Mouse (Mus musculus): ENCODE measurements at regions not wholly inside any gene's neighbourhood (a gene's known extent, or its start where the extent isn't known, plus 50 kb on each side); places are given as distances from the start of the nearest gene placed in this dataset.
A peak's percentile ranks its signal among the peaks of the same experiment; 100 is the strongest.

DNA sequence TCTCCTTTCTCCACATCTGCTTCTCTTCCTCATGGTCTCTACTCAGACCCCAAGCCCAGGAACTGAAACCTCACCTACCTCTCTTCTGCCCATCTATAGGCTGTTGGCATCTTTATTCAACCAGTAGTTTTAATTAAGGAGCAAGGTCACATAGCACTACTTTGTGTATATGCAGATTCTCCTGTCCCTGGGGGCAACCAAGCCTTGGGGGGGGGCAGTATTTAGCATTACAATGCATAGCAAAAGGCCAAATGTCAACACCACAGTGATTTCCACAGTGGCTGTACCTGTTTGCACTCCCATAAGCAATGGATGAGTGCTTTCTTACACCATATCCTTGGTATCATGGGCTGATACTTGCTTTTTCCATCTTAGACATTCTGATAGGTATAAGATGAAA, 1826.4 kb downstream of the 9330182O14Rik start:
- Histone ChIP-seq H3K4me1 (ENCODE audit: insufficient read depth) (no peaks in the 10 kb centered on the region), H3K27me3 (ENCODE audit: insufficient read depth, low read length) (no peaks in the 10 kb centered on the region), H3K9ac (no peak overlapping the region), H3K4me3 (ENCODE audit: low read depth, low read length) (no peak overlapping the region), H3K36me3 (ENCODE audit: insufficient read depth) (no peaks in the 10 kb centered on the region), H3K27ac (ENCODE audit: low read depth) (no peak overlapping the region), H3K9me3 (ENCODE audit: low read depth, low read length) (no peaks in the 10 kb centered on the region), H3K4me2 (no peak overlapping the region)
- TF ChIP-seq CTCF (IDR thresholded peaks at IDR 0.05; ENCODE audit: low read depth) = no peak
- no peak for ATAC-seq (ENCODE audit: insufficient read depth)
- DNase-seq = no peak

DNA sequence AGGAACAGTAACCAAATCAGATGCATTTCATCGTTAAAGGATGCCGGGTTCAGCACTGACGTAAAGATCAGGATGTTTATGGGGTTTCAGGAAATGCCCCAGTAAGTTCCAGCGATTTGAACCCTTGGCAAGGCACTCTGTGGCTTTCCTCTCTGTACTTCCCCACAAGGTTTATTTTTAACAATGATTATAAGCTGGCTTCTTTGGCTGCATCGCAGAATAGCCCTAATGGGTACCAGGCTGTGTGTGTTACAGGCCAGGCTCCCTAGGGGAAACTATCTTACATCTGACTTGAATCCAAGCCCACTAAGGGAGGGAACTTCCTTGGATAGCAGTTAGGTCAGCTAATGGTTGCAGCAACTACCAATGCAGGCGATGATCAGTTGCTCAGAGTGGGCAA, 1836.7 kb downstream of the 9330182O14Rik start:
- ATAC-seq (ENCODE audit: insufficient read depth) (no peak), DNase-seq (no peak)
- no peak overlapping the region for H3K4me2 ChIP-seq
- no peaks in the 10 kb centered on the region for H3K36me3 ChIP-seq (ENCODE audit: insufficient read depth)
- H3K9me3 ChIP-seq (ENCODE audit: low read depth, low read length) = no peaks in the 10 kb centered on the region
- no peak overlapping the region for H3K4me3 ChIP-seq (ENCODE audit: low read depth, low read length)
- no peaks in the 10 kb centered on the region for H3K27me3 ChIP-seq (ENCODE audit: insufficient read depth, low read length)
- H3K4me1 ChIP-seq (ENCODE audit: insufficient read depth) = no peaks in the 10 kb centered on the region
- WGBS = 72% methylated on average over 6 of the region's 6 CpGs
- TF ChIP-seq CTCF (IDR thresholded peaks at IDR 0.05; ENCODE audit: low read depth) = no peak
- H3K27ac ChIP-seq (ENCODE audit: low read depth) = no peak overlapping the region
- H3K9ac ChIP-seq = no peak overlapping the region

DNA sequence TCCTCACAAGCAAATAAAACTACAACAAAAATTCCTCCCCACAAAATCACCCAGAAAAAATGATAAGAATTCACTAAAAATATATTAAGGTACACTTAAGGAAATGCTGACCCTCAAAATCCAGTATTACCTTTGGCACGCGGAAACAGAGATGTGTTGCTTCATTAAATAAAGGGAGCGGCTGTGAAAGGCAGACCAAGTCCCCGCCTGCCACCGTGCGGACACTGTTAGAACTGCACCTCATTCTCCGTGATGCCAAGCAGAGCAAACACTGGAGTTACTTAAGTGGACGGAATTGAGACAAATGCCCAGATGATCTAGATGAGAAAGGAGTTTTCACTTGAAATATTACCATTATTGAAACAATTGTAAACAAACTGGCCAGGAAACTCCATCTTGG, 1839.1 kb downstream of the 9330182O14Rik start:
- Histone ChIP-seq H3K27me3 (ENCODE audit: insufficient read depth, low read length) (no peaks in the 10 kb centered on the region), H3K27ac (ENCODE audit: low read depth) (no peak overlapping the region), H3K36me3 (ENCODE audit: insufficient read depth) (no peaks in the 10 kb centered on the region), H3K9ac (no peak overlapping the region), H3K4me2 (no peak overlapping the region), H3K4me3 (ENCODE audit: low read depth, low read length) (no peak overlapping the region), H3K4me1 (ENCODE audit: insufficient read depth) (no peaks in the 10 kb centered on the region), H3K9me3 (ENCODE audit: low read depth, low read length) (no peaks in the 10 kb centered on the region)
- ATAC-seq (ENCODE audit: insufficient read depth) = peak; percentile 76
- peak; percentile 93 for DNase-seq
- peak; percentile 96 for TF ChIP-seq CTCF (IDR thresholded peaks at IDR 0.05; ENCODE audit: low read depth)
- under 1% methylated on average over 8 of the region's 8 CpGs for WGBS

DNA sequence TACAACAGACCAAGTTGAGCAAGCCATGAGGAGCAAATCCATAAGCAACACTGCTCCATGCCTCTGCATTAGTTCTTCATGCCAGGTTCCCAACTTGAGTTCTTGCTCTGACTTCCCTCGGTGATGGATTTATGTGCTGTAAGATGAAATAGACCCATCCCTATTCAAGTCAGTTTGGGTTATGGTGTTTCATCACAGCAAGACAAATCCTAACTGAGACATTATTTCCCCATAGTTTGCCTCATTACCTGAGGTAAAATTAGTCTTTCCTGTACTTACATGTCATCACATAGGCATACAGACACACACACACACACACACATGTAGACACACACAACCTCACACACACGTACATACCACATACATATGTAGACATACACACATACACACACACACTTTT, 1843.0 kb downstream of the 9330182O14Rik start:
- H3K27ac ChIP-seq (ENCODE audit: low read depth) = no peak overlapping the region
- H3K36me3 ChIP-seq (ENCODE audit: insufficient read depth) = no peaks in the 10 kb centered on the region
- H3K4me3 ChIP-seq (ENCODE audit: low read depth, low read length) = no peak overlapping the region
- ATAC-seq (ENCODE audit: insufficient read depth) = no peak
- H3K9me3 ChIP-seq (ENCODE audit: low read depth, low read length) = no peaks in the 10 kb centered on the region
- no peak overlapping the region for H3K9ac ChIP-seq
- H3K4me2 ChIP-seq = no peak overlapping the region
- 92% methylated on average over 2 of the region's 2 CpGs for WGBS
- H3K4me1 ChIP-seq (ENCODE audit: insufficient read depth) = no peaks in the 10 kb centered on the region
- DNase-seq = no peak
- no peak for TF ChIP-seq CTCF (IDR thresholded peaks at IDR 0.05; ENCODE audit: low read depth)
- no peaks in the 10 kb centered on the region for H3K27me3 ChIP-seq (ENCODE audit: insufficient read depth, low read length)

DNA sequence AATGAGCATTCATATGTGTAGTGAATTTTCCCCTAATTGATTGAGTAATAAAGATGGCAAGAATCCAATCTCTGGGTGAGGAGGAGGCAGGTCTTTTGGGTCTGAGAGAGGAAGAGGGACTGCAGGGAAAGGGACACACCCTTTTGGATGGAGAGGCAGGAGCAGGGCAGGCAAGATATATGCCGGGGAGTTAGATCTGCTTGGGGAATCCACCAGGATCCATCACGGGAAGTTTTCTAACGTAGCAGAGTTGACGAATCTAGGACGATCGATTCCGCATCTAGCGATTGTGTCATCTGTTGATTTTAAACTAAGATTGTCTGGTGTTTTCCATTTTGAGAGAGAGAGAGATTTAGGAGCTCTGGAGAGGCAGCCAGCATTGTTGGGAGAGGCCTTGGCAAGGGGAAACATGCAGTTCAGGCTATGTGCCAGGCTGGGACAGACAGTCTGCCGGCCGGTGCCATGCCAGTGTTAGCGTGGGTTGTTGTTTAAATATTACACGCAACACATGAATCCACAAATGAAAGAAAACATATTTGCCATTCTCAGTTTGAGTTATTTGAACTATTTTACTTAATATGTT, 1843.6 kb downstream of the 9330182O14Rik start:
- H3K36me3 ChIP-seq (ENCODE audit: insufficient read depth) = no peaks in the 10 kb centered on the region
- H3K9me3 ChIP-seq (ENCODE audit: low read depth, low read length) = no peaks in the 10 kb centered on the region
- H3K27me3 ChIP-seq (ENCODE audit: insufficient read depth, low read length) = no peaks in the 10 kb centered on the region
- ATAC-seq (ENCODE audit: insufficient read depth) (no peak), DNase-seq (no peak)
- no peak for TF ChIP-seq CTCF (IDR thresholded peaks at IDR 0.05; ENCODE audit: low read depth)
- WGBS = 87% methylated on average over 12 of the region's 12 CpGs
- no peak overlapping the region for H3K4me3 ChIP-seq (ENCODE audit: low read depth, low read length)
- no peak overlapping the region for H3K9ac ChIP-seq
- H3K27ac ChIP-seq (ENCODE audit: low read depth) = no peak overlapping the region
- no peaks in the 10 kb centered on the region for H3K4me1 ChIP-seq (ENCODE audit: insufficient read depth)
- H3K4me2 ChIP-seq = no peak overlapping the region

DNA sequence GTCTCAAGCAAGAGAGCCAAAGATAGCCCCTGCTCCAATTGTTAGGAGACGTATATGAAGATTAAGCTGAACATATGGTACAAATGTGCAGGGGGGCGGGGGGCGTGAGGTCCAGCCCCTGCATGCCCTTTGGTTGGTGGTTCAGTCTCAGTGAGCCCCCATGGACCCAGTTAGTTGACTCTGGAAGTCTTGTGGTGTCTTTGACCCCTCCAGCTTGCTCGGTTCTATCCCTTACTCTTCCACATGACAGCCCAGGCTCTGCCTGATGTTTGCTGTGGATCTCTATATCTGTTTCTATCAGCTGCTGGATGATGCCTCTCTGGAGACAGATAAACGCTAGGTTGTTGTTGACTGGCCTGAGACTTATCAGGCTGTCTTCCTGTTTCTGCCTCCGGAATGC, 1849.1 kb downstream of the 9330182O14Rik start:
- Histone ChIP-seq H3K36me3 (ENCODE audit: insufficient read depth) (no peaks in the 10 kb centered on the region), H3K4me1 (ENCODE audit: insufficient read depth) (no peaks in the 10 kb centered on the region), H3K4me3 (ENCODE audit: low read depth, low read length) (no peak overlapping the region), H3K9me3 (ENCODE audit: low read depth, low read length) (no peaks in the 10 kb centered on the region), H3K27ac (ENCODE audit: low read depth) (no peak overlapping the region), H3K4me2 (no peak overlapping the region), H3K27me3 (ENCODE audit: insufficient read depth, low read length) (no peaks in the 10 kb centered on the region), H3K9ac (no peak overlapping the region)
- ATAC-seq (ENCODE audit: insufficient read depth) = no peak
- WGBS = 65% methylated on average over 6 of the region's 6 CpGs
- DNase-seq = no peak
- no peak for TF ChIP-seq CTCF (IDR thresholded peaks at IDR 0.05; ENCODE audit: low read depth)

DNA sequence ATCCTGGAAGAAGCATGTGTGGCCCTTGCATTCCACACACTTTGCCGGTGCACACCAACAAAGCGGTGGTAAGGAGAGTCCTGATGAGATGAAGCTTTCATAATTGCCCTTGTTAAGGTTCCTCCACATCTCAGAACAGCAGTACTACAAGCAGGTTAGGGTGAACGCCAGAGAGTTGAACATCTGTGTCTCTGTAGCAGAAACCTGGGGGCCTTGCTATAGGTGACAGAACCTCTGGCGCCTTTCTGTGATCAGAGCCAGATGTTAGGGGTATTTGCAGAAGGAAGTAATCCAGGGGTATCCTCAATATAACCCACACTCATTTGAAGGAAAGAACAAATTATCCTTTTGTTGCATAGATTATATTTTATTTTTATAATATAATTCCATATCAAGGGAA, 1850.1 kb downstream of the 9330182O14Rik start:
- no peak overlapping the region for H3K9ac ChIP-seq
- H3K9me3 ChIP-seq (ENCODE audit: low read depth, low read length) = no peaks in the 10 kb centered on the region
- H3K27ac ChIP-seq (ENCODE audit: low read depth) = no peak overlapping the region
- ATAC-seq (ENCODE audit: insufficient read depth) (no peak), DNase-seq (no peak)
- H3K36me3 ChIP-seq (ENCODE audit: insufficient read depth) = no peaks in the 10 kb centered on the region
- no peak overlapping the region for H3K4me3 ChIP-seq (ENCODE audit: low read depth, low read length)
- H3K4me1 ChIP-seq (ENCODE audit: insufficient read depth) = no peaks in the 10 kb centered on the region
- H3K27me3 ChIP-seq (ENCODE audit: insufficient read depth, low read length) = no peaks in the 10 kb centered on the region
- H3K4me2 ChIP-seq = no peak overlapping the region
- 76% methylated on average over 4 of the region's 4 CpGs for WGBS
- no peak for TF ChIP-seq CTCF (IDR thresholded peaks at IDR 0.05; ENCODE audit: low read depth)

DNA sequence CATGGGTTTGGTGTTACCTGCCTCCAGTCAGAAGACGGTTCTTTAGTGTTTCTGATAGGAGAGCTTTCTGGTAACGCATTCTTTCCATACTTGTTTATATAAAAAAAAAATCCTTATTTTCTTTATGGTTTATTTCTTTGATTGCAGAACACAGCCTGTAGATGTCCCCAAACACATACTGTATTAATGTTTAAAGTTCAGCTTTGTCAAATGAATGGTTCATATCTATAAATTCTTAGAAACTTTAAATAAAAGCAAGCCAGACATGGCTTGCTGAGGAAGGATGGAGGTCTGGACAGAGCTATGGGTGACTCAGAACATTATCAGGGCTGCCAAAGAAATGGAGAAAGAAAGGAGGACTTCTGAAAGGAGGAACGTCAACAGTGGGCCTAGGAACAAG, 1852.1 kb downstream of the 9330182O14Rik start:
- Histone ChIP-seq H3K4me2 (no peak overlapping the region), H3K4me3 (ENCODE audit: low read depth, low read length) (no peak overlapping the region), H3K36me3 (ENCODE audit: insufficient read depth) (no peaks in the 10 kb centered on the region), H3K4me1 (ENCODE audit: insufficient read depth) (no peaks in the 10 kb centered on the region), H3K27ac (ENCODE audit: low read depth) (no peak overlapping the region), H3K9me3 (ENCODE audit: low read depth, low read length) (no peaks in the 10 kb centered on the region), H3K9ac (no peak overlapping the region), H3K27me3 (ENCODE audit: insufficient read depth, low read length) (no peaks in the 10 kb centered on the region)
- peak; percentile 30 for TF ChIP-seq CTCF (IDR thresholded peaks at IDR 0.05; ENCODE audit: low read depth)
- 53% methylated on average over 3 of the region's 3 CpGs for WGBS
- DNase-seq (peak; percentile 57), ATAC-seq (ENCODE audit: insufficient read depth) (no peak; the same call in 1 of the 2 replicates)

Data from lung, embryonic 14.5 days (tissue).